Mouse (Mus musculus) heart, postnatal 0 days (tissue): ENCODE results near the gene Pax8. TPM values are rescaled to one million over a fixed set of nuclear protein-coding genes. Genes with fewer than 3 reads are reported as not detected.

Experiments
- ATAC-seq: fragments of 200-750 bp; cut with Nextera tagmentation; 2 replicates; pipeline ENCODE4 v1.8.0; 2017; ENCODE audit warnings: low read depth, moderate number of reproducible peaks, moderate library complexity; ENCODE audit not compliant: insufficient read depth
- DNase-seq: peaks from one replicate; pipeline ENCODE4 v3.0.0-alpha.2; 2016; ENCODE audit warnings: low spot score
- H3K27ac ChIP-seq: fragments of 300-500 bp; sonication (generic); 2 replicates; pipeline ENCODE4 v1.5.1; 2014; ENCODE audit warnings: low read depth, mild to moderate bottlenecking
- H3K27me3 ChIP-seq: fragments of 300-500 bp; sonication (generic); 2 replicates; pipeline ENCODE4 v1.6.1; 2014; ENCODE audit warnings: low read length, mixed read lengths; ENCODE audit not compliant: control insufficient read depth, insufficient read depth
- H3K36me3 ChIP-seq: fragments of 300-500 bp; sonication (generic); replicated peaks from 2 replicates; pipeline ENCODE4 v1.6.1; 2014; ENCODE audit warnings: low read length, mixed read lengths; ENCODE audit not compliant: control insufficient read depth, insufficient read depth
- H3K4me1 ChIP-seq: fragments of 300-500 bp; sonication (generic); 2 replicates; pipeline ENCODE4 v1.6.1; 2014; ENCODE audit warnings: antibody characterized with exemption; ENCODE audit not compliant: control insufficient read depth, insufficient read depth
- H3K4me2 ChIP-seq: fragments of 300-500 bp; sonication (generic); 2 replicates; pipeline ENCODE4 v1.6.1; 2014; ENCODE audit warnings: low read depth, mild to moderate bottlenecking, low read length, moderate library complexity
- H3K4me3 ChIP-seq: fragments of 300-500 bp; sonication (generic); 2 replicates; pipeline ENCODE4 v1.5.1; 2014; ENCODE audit warnings: low read depth, low read length
- H3K9ac ChIP-seq: fragments of 300-500 bp; sonication (generic); replicated peaks from 2 replicates; pipeline ENCODE4 v1.6.1; 2014; ENCODE audit warnings: low read depth, low read length, mixed read lengths
- H3K9me3 ChIP-seq: fragments of 300-500 bp; sonication (generic); replicated peaks from 2 replicates; pipeline ENCODE4 v1.6.1; 2016; ENCODE audit warnings: low read length; ENCODE audit not compliant: control insufficient read depth
- CTCF ChIP-seq: IDR thresholded peaks from 2 replicates; pipeline ENCODE4 v1.5.1; 2016; ENCODE audit warnings: antibody characterized with exemption, control low read depth, low read depth
- EP300 ChIP-seq: IDR thresholded peaks from 2 replicates; pipeline ENCODE4 v1.6.1; 2016; ENCODE audit warnings: antibody characterized with exemption, low read depth
- WGBS: fragments of 180-500 bp; shearing (Covaris S2); extraction: QIAGEN DNeasy Blood & Tissue Kit; methylation state at CpG from one replicate; pipeline ENCODE4 v1.1.7; 2014; 5-methylcytosine and 5-hydroxymethylcytosine counted together
- polyA plus RNA-seq: library from polyadenylated mRNA; unstranded; fragments of >200 nt; fragmentation: Nextera tagmentation; extraction: Ambion mirVana; gene quantifications from 2 replicates; pipeline ENCODE4 v1.2.1, GENCODE M21; 2015
- total RNA-seq: library from RNA; depleted of rRNA; stranded (reverse); fragments of >200 nt; gene quantifications from 2 replicates; pipeline ENCODE4 v1.2.3, GENCODE M21; 2014; ENCODE audit warnings: low replicate concordance

The Pax8 gene
- total and polyA plus RNA-seq, 2 experiments from 2014 or later, result not detected

DNA sequence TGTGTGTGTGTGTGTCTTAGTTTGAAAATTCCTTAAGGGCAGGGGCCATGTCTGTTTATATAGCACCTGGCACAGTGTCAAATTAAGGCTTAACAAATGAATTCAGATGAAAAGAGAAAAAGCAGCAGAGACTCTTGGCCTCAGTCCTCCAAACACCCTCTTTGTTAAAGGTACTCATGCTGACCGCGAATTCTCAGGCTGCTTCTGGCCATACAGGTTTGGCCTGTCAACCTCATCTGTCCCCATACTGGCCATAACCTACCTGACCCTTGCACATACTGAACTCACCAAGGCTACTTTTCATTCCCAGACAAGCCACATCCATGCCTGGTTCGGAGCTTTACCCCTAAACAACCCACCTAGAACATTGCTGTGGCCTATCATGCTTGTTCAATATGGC lies 62.2 kb downstream of the Pax8 start:
- no peak overlapping the region for H3K4me2 ChIP-seq
- no peaks in the 10 kb centered on the region for H3K9me3 ChIP-seq
- H3K36me3 ChIP-seq, result no peaks in the 10 kb centered on the region
- no peaks in the 10 kb centered on the region for H3K27me3 ChIP-seq
- ATAC-seq, result no peak
- WGBS, result 90% methylated on average over 3 of the region's 3 CpGs
- DNase-seq, result no peak
- no peak overlapping the region for H3K4me3 ChIP-seq
- TF ChIP-seq EP300 (no peak), CTCF (no peak)
- H3K9ac ChIP-seq, result no peak overlapping the region
- H3K27ac ChIP-seq, result no peak overlapping the region
- H3K4me1 ChIP-seq, result no peaks in the 10 kb centered on the region

DNA sequence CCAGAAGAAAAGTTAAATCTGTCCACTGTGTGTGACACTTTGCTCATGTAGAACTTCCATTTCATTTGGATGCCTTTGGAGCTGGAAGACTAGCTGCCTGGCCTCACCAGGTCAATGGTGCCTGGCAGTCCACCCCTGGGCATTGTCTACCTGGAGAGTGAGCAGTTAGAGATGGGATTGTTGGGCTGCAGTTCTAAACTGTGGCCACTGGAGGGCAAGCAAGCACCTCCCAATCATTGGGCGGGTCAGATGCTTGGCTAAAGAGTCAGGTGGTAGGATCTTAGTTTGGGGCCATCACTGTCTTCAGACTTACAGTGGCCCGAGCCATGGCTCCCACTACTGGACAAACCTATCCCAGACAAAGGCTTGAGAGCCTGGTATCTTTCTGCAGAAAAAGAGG lies 66.2 kb downstream of the Pax8 start:
- H3K9me3 ChIP-seq, result no peaks in the 10 kb centered on the region
- DNase-seq (peak; percentile 36), ATAC-seq (peak; percentile 19; the same call in 1 of the 2 replicates)
- no peak overlapping the region for H3K4me2 ChIP-seq
- no peak overlapping the region for H3K4me3 ChIP-seq
- 5% methylated on average over 2 of the region's 2 CpGs for whole genome bisulfite sequencing
- H3K27ac ChIP-seq, result no peak overlapping the region
- H3K27me3 ChIP-seq, result peaks cover 9% of the 10 kb centered on the region
- H3K4me1 ChIP-seq, result no peaks in the 10 kb centered on the region
- no peak overlapping the region for H3K9ac ChIP-seq
- peak; percentile 96 for TF ChIP-seq CTCF
- no peak for TF ChIP-seq EP300
- no peaks in the 10 kb centered on the region for H3K36me3 ChIP-seq

DNA sequence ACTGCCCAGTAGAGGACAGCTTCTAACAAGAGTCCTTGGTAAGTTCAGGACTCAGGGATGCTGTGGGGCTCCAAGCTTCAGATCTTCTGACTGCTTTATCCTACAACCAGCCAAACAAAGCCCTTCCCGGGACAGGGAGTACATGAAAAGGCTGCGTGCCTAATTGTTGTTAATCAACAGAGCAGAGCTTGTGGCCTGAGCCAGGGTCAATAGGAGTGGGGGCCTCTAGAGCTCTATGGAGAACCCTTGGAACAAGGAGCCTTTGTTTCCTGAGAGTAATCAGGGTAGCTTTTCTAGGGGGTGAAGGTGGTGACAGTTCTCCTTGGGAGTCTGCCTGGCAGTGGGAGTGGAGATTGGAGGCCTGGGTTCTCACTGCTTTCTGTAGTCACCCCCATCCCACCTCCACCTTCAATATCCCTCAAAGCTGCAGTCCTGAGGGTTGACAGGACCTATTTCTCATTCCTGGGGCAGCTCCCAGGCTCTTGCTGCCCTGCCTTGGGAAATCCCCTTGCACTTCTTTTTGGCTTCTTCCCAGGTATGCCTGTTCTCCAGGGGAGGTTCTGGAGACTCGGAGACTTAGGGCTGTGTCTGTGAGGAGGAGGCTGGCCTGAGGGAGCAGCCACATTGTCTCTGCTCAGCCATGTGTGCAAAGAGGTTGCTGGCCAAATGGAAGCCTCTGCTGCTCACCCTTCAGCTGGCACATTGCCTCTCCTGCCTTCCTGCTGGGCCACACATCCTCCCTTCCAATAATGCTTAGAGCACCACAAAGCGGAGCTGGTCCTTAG lies 67.5 kb downstream of the Pax8 start:
- no peak for TF ChIP-seq EP300
- TF ChIP-seq CTCF, result no peak
- H3K9me3 ChIP-seq, result no peaks in the 10 kb centered on the region

DNA sequence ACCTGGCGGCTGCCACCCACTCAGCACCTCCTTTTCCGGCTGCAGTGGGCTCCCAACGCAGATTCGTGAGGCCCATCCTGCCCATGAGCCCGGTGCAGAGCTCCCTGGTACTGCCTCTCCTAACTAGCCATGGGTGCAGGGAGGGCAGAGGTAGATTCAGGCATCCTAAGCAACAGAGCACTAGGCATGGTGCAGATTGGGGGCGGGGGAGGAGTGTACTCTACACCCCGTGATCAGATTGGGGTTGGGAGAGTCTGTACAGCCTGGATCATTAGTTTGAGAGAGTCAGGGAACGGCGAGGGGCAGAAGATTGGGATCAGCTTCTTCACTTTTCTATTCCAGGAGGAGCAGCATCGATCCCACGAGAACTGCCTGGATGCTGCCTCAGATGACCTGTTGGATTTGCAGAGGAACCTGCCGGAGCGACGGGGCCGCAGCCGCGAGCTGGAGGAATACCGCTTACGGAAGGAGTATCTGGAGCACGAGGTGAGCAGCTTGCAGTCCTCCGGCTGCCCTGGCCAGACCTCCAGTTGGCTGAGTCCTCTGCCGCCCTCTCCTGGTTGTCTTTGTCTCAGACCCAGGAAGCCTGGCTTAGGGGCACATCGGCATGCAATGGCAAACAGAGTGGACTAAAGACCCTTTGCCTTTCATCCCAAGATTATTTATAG lies 69.9 kb downstream of the Pax8 start:
- Histone ChIP-seq H3K4me3 (no peak overlapping the region), H3K27me3 (peaks cover 12% of the 10 kb centered on the region)
- 7% methylated on average over 23 of the region's 23 CpGs for WGBS

More for the DNA sequence above, 67.5 kb downstream of the Pax8 start:
- DNase-seq, result no peak
- H3K27ac ChIP-seq, result no peak overlapping the region
- no peak overlapping the region for H3K9ac ChIP-seq
- no peaks in the 10 kb centered on the region for H3K36me3 ChIP-seq
- ATAC-seq, result no peak
- WGBS, result 48% methylated on average over 4 of the region's 4 CpGs
- no peaks in the 10 kb centered on the region for H3K4me1 ChIP-seq
- peaks cover 12% of the 10 kb centered on the region for H3K27me3 ChIP-seq
- H3K4me2 ChIP-seq, result no peak overlapping the region
- H3K4me3 ChIP-seq, result no peak overlapping the region

DNA sequence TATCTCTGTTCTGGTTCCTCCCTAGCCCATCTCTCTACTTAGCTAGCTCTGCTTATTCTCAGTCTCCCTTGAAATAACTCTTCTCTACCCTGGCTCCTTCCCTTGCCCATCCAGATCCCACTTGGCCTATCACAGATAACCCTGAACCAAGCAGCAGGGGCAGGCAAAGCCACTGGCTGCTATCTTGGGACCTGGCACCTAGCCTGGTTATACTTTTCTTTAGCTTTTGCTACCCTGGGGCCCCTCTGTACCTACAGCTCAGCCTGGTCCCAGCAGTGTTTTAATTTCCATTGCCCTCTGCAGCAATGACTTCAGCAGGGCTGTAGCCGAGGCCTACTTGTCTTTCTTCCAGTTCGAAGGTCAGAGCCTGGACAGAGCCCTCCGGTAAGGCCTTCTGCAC lies 74.7 kb downstream of the Pax8 start:
- Histone ChIP-seq H3K4me1 (peaks cover 13% of the 10 kb centered on the region), H3K9me3 (no peaks in the 10 kb centered on the region), H3K4me2 (no peak overlapping the region), H3K9ac (no peak overlapping the region; the same call in 1 of the 2 replicates), H3K4me3 (no peak overlapping the region), H3K27me3 (peaks cover 12% of the 10 kb centered on the region), H3K36me3 (no peaks in the 10 kb centered on the region), H3K27ac (no peak overlapping the region)
- ATAC-seq, result peak; percentile 59
- WGBS, result 56% methylated on average over 3 of the region's 3 CpGs
- TF ChIP-seq CTCF (no peak), EP300 (no peak)
- no peak for DNase-seq

More for the DNA sequence above, 69.9 kb downstream of the Pax8 start:
- peak overlapping the region; percentile 44 for H3K4me2 ChIP-seq
- H3K4me1 ChIP-seq, result peaks cover 9% of the 10 kb centered on the region
- H3K9ac ChIP-seq, result no peak overlapping the region
- H3K27ac ChIP-seq, result no peak overlapping the region
- H3K36me3 ChIP-seq, result no peaks in the 10 kb centered on the region
- DNase-seq, result peak; percentile 50
- no peaks in the 10 kb centered on the region for H3K9me3 ChIP-seq
- ATAC-seq, result peak; percentile 73
- TF ChIP-seq CTCF, result peak; percentile 87
- no peak for TF ChIP-seq EP300

DNA sequence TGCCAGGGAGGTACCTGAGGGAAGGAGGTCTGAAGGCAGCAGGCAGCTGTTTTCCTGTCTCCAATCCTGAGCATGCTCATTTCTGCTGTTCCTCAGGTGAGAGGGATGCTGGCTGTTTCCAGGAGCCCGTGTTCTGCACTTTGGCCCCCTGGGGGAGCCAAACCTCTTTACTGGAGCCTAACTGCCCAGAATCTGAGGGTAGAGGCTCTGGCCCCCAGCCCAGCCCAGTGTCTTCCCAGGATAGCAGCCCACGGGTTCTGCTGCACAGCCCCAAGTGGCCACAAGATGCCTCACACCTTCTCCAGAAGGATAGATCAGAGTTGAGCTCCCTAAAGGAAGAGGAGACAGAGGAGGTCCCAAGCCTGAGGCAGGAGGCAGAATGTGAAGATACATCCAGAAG lies 78.3 kb downstream of the Pax8 start:
- WGBS, result 16% methylated on average over 2 of the region's 2 CpGs

More for the DNA sequence above, 78.3 kb downstream of the Pax8 start:
- Histone ChIP-seq H3K9me3 (no peaks in the 10 kb centered on the region), H3K9ac (no peak overlapping the region), H3K4me2 (no peak overlapping the region), H3K27me3 (no peaks in the 10 kb centered on the region), H3K4me1 (peaks cover 13% of the 10 kb centered on the region), H3K36me3 (no peaks in the 10 kb centered on the region), H3K4me3 (no peak overlapping the region), H3K27ac (no peak overlapping the region)
- DNase-seq (no peak), ATAC-seq (no peak)
- TF ChIP-seq CTCF, result no peak
- TF ChIP-seq EP300, result no peak
